Mouse (Mus musculus): Measurements from ENCODE around the gene Fam187b.

Fam187b gene

GRCm38 (mm10) chr7:30958866-30959487, 14.6 kb upstream of the Fam187b start:
- DNase-seq, result no peak

GRCm38 (mm10) chr7:30959786-30960349, 13.7 kb upstream of the Fam187b start:
- no peak for DNase-seq

- DNase-seq, result no peak
These were observed 10.7 kb upstream of the Fam187b start for GRCm38 (mm10) chr7:30962862-30963261.

GRCm38 (mm10) chr7:30964366-30964765, 9.2 kb upstream of the Fam187b start:
- DNase-seq, result no peak

GRCm38 (mm10) chr7:30965677-30966076, 7.9 kb upstream of the Fam187b start:
- DNase-seq, result no peak

GRCm38 (mm10) chr7:30966657-30967056, 6.9 kb upstream of the Fam187b start:
- no peak for DNase-seq

GRCm38 (mm10) chr7:30968611-30969010, 5.0 kb upstream of the Fam187b start:
- DNase-seq, result no peak

GRCm38 (mm10) chr7:30969174-30969573, 4.4 kb upstream of the Fam187b start:
- no peak for DNase-seq

GRCm38 (mm10) chr7:30971901-30972300, 1.7 kb upstream of the Fam187b start:
- no peak for DNase-seq

GRCm38 (mm10) chr7:30972426-30973250, 952 bp upstream of the Fam187b start:
- DNase-seq, result no peak

- DNase-seq, result no peak
These were observed 414 bp upstream of the Fam187b start, which contains the start of gene Lsr for GRCm38 (mm10) chr7:30973251-30973500. Gene Lsr, minus strand, starts transcription at chr7:30973464.

GRCm38 (mm10) chr7:30981703-30982102, 8.1 kb downstream of the Fam187b start:
- DNase-seq, result no peak

GRCm38 (mm10) chr7:30985357-30985756, 11.8 kb downstream of the Fam187b start:
- DNase-seq, result no peak

GRCm38 (mm10) chr7:30988519-30989162, 15.1 kb downstream of the Fam187b start:
- no peak for DNase-seq

- no peak for DNase-seq
These were observed 18.6 kb downstream of the Fam187b start for GRCm38 (mm10) chr7:30992148-30992547.

- no peak for DNase-seq
These were observed 20.4 kb downstream of the Fam187b start for GRCm38 (mm10) chr7:30993986-30994385.

- DNase-seq, result no peak
These were observed 22.9 kb downstream of the Fam187b start for GRCm38 (mm10) chr7:30996491-30996890.

GRCm38 (mm10) chr7:31000505-31001020, 27.0 kb downstream of the Fam187b start:
- peak; percentile 46 to 63 for DNase-seq

GRCm38 (mm10) chr7:31002650-31003049, 29.1 kb downstream of the Fam187b start:
- DNase-seq, result peak; percentile 29 to 34

GRCm38 (mm10) chr7:31007775-31008174, 34.2 kb downstream of the Fam187b start:
- DNase-seq, result no peak

GRCm38 (mm10) chr7:31008175-31008574, 34.6 kb downstream of the Fam187b start:
- DNase-seq, result no peak

GRCm38 (mm10) chr7:31008889-31009288, 35.3 kb downstream of the Fam187b start:
- no peak for DNase-seq

- DNase-seq, result no peak
These were observed 39.4 kb downstream of the Fam187b start for GRCm38 (mm10) chr7:31012971-31013370.
